Mouse (Mus musculus) hindbrain, embryonic 11.5 days (tissue): ENCODE results near the gene Ifna14. TPM values are rescaled to one million over a fixed set of nuclear protein-coding genes. Genes with fewer than 3 reads are reported as not detected.
"Not testable (repeated sequence)": the region's sequence is repeated elsewhere in the genome, so short reads cannot be mapped to it uniquely, and the experiment has no call there.

Source experiments
- ATAC-seq: fragments of 200-750 bp; cut with Nextera tagmentation; 2 replicates; pipeline ENCODE4 v1.8.0; 2017; ENCODE audit warnings: mild to moderate bottlenecking, moderate TSS enrichment, moderate library complexity; ENCODE audit not compliant: low FRiP score
- DNase-seq: peaks from one replicate; pipeline ENCODE4 v3.0.0-alpha.2; 2015; ENCODE audit warnings: low spot score
- H3K27ac ChIP-seq: fragments of 300-500 bp; sonication (generic); 2 replicates; pipeline ENCODE4 v1.5.1; 2014; ENCODE audit warnings: mild to moderate bottlenecking, low read depth, low read length
- H3K27me3 ChIP-seq: fragments of 300-500 bp; sonication (generic); 2 replicates; pipeline ENCODE4 v1.6.1; 2014; ENCODE audit warnings: mild to moderate bottlenecking, low read length, moderate library complexity, mixed read lengths; ENCODE audit not compliant: control insufficient read depth, insufficient read depth
- H3K36me3 ChIP-seq: fragments of 300-500 bp; sonication (generic); 2 replicates; pipeline ENCODE4 v1.6.1; 2014; ENCODE audit warnings: mild to moderate bottlenecking, low read length, moderate library complexity, mixed read lengths; ENCODE audit not compliant: control insufficient read depth, insufficient read depth
- H3K4me1 ChIP-seq: fragments of 300-500 bp; sonication (generic); replicated peaks from 2 replicates; pipeline ENCODE4 v1.6.1; 2014; ENCODE audit warnings: low read length, mixed read lengths; ENCODE audit not compliant: control insufficient read depth, insufficient read depth
- H3K4me2 ChIP-seq: fragments of 300-500 bp; sonication (generic); replicated peaks from 2 replicates; pipeline ENCODE4 v1.6.1; 2014; ENCODE audit warnings: mild to moderate bottlenecking, low read depth, low read length
- H3K4me3 ChIP-seq: fragments of 300-500 bp; sonication (generic); 2 replicates; pipeline ENCODE4 v1.5.1; 2014; ENCODE audit warnings: low read depth, low read length
- H3K9ac ChIP-seq: fragments of 300-500 bp; sonication (generic); 2 replicates; pipeline ENCODE4 v1.6.1; 2014; ENCODE audit warnings: low read depth, low read length
- H3K9me3 ChIP-seq: fragments of 300-500 bp; sonication (generic); 2 replicates; pipeline ENCODE4 v1.6.1; 2016; ENCODE audit warnings: low read length; ENCODE audit not compliant: control insufficient read depth
- WGBS: fragments of 180-500 bp; shearing (Covaris S2); extraction: QIAGEN DNeasy Blood & Tissue Kit; methylation state at CpG from one replicate; pipeline ENCODE4 v1.1.7; 2014; 5-methylcytosine and 5-hydroxymethylcytosine counted together
- polyA plus RNA-seq: library from polyadenylated mRNA; unstranded; fragments of >200 nt; fragmentation: Nextera tagmentation; extraction: Ambion mirVana; gene quantifications from 2 replicates; pipeline ENCODE4 v1.2.1, GENCODE M21; 2014

Gene Ifna14
- polyA plus RNA-seq: not detected in 2 replicates

- DNase-seq (no peak), ATAC-seq (no peak)
- Histone ChIP-seq H3K4me1 (no peaks in the 10 kb centered on the region), H3K9ac (no peak within 1 kb of the TSS), H3K4me2 (no peak within 1 kb of the TSS), H3K27ac (no peak within 1 kb of the TSS), H3K9me3 (no peaks in the 10 kb centered on the region), H3K27me3 (no peaks in the 10 kb centered on the region), H3K4me3 (no peak within 1 kb of the TSS), H3K36me3 (no peaks in the 10 kb centered on the region)
- WGBS: 68% methylated on average over 1 of the region's 1 CpGs
Observed at GRCm38 (mm10) chr4:88571698-88572097, at the start of gene Ifna14. Gene Ifna14 (minus strand): TSS chr4:88571798.

GRCm38 (mm10) chr4:88603276-88603675 is 31.7 kb upstream of the Ifna14 start, which contains the start of gene Ifna12:
Gene Ifna12 (minus strand): TSS chr4:88603376.
- ATAC-seq: no peak
- Histone ChIP-seq H3K9me3 (no peaks in the 10 kb centered on the region), H3K9ac (no peak within 1 kb of the TSS), H3K4me3 (no peak within 1 kb of the TSS), H3K36me3 (no peaks in the 10 kb centered on the region), H3K4me2 (no peak within 1 kb of the TSS), H3K27me3 (no peaks in the 10 kb centered on the region), H3K4me1 (no peaks in the 10 kb centered on the region), H3K27ac (no peak within 1 kb of the TSS)
- no peak for DNase-seq

- WGBS: 97% methylated on average over 1 of the region's 1 CpGs
- Histone ChIP-seq H3K36me3 (no peaks in the 10 kb centered on the region), H3K4me2 (no peak within 1 kb of the TSS)
Observed at GRCm38 (mm10) chr4:88592285-88592684, 20.7 kb upstream of the Ifna14 start, which contains the start of gene Ifna9. Gene Ifna9 (minus strand): TSS chr4:88592385.

GRCm38 (mm10) chr4:88561791-88562190 is 9.8 kb downstream of the Ifna14 start:
- Histone ChIP-seq H3K4me1 (no peaks in the 10 kb centered on the region), H3K9me3 (no peaks in the 10 kb centered on the region), H3K9ac (no peak overlapping the region), H3K27me3 (no peaks in the 10 kb centered on the region), H3K4me2 (no peak overlapping the region), H3K36me3 (no peaks in the 10 kb centered on the region), H3K4me3 (no peak overlapping the region), H3K27ac (no peak overlapping the region)
- ATAC-seq: no peak
- DNase-seq: no peak
- 100% methylated on average over 1 of the region's 1 CpGs for WGBS

More at GRCm38 (mm10) chr4:88592285-88592684, 20.7 kb upstream of the Ifna14 start, which contains the start of gene Ifna9:
- Histone ChIP-seq H3K4me3 (no peak within 1 kb of the TSS), H3K9me3 (no peaks in the 10 kb centered on the region), H3K27ac (no peak within 1 kb of the TSS), H3K4me1 (no peaks in the 10 kb centered on the region), H3K9ac (no peak within 1 kb of the TSS), H3K27me3 (no peaks in the 10 kb centered on the region)
- DNase-seq (no peak), ATAC-seq (no peak)

GRCm38 (mm10) chr4:88558145-88558544 is 13.5 kb downstream of the Ifna14 start, which contains the start of gene Ifna15:
Gene Ifna15 (minus strand): TSS chr4:88558245.
- H3K9ac ChIP-seq, H3K27me3 ChIP-seq, DNase-seq, ATAC-seq, H3K4me2 ChIP-seq, H3K4me1 ChIP-seq, H3K36me3 ChIP-seq, H3K9me3 ChIP-seq, H3K4me3 ChIP-seq, H3K27ac ChIP-seq: not testable (repeated sequence)

GRCm38 (mm10) chr4:88550161-88550945 is 21.2 kb downstream of the Ifna14 start:
- Histone ChIP-seq H3K4me1 (no peaks in the 10 kb centered on the region), H3K4me3 (no peak overlapping the region), H3K27ac (no peak overlapping the region), H3K4me2 (peak overlapping the region; percentile 26; the same call in 1 of the 2 replicates), H3K9ac (no peak overlapping the region), H3K36me3 (no peaks in the 10 kb centered on the region), H3K9me3 (no peaks in the 10 kb centered on the region), H3K27me3 (no peaks in the 10 kb centered on the region)
- DNase-seq: peak; percentile 84
- WGBS: 35% methylated on average over 22 of the region's 22 CpGs
- peak; percentile 72; the same call in 1 of the 2 replicates for ATAC-seq

- Histone ChIP-seq H3K27ac (no peak overlapping the region), H3K4me2 (no peak overlapping the region), H3K4me1 (no peaks in the 10 kb centered on the region), H3K36me3 (no peaks in the 10 kb centered on the region), H3K27me3 (no peaks in the 10 kb centered on the region), H3K4me3 (no peak overlapping the region), H3K9ac (no peak overlapping the region), H3K9me3 (no peaks in the 10 kb centered on the region)
- WGBS: 78% methylated on average over 1 of the region's 1 CpGs
- ATAC-seq: no peak
- DNase-seq: no peak
Observed at GRCm38 (mm10) chr4:88547986-88548385, 23.6 kb downstream of the Ifna14 start.

- 54% methylated on average over 2 of the region's 2 CpGs for WGBS
- Histone ChIP-seq H3K9ac (no peak overlapping the region), H3K9me3 (no peaks in the 10 kb centered on the region), H3K27me3 (no peaks in the 10 kb centered on the region), H3K36me3 (no peaks in the 10 kb centered on the region), H3K4me3 (no peak overlapping the region), H3K4me2 (no peak overlapping the region), H3K27ac (no peak overlapping the region), H3K4me1 (no peaks in the 10 kb centered on the region)
- DNase-seq (peak; percentile 81), ATAC-seq (peak; percentile 84)
Observed at GRCm38 (mm10) chr4:88543649-88544234, 27.9 kb downstream of the Ifna14 start.
